Mouse (Mus musculus): Measurements from ENCODE around the gene Gm20388. TPM values are rescaled to one million over a fixed set of nuclear protein-coding genes. Genes with fewer than 3 reads are reported as not detected.

The Gm20388 gene
- total RNA-seq, 1 experiment = 27.0 TPM

- no peak overlapping the region for H3K9ac ChIP-seq (ENCODE audit: insufficient read depth, low read depth, low read length, poor library complexity, severe bottlenecking)
- no peaks in the 10 kb centered on the region for H3K9me3 ChIP-seq (ENCODE audit: control insufficient read depth, insufficient read depth, low read depth, low read length)
- H3K36me3 ChIP-seq (ENCODE audit: control insufficient read depth, insufficient read depth, low read length, poor library complexity, severe bottlenecking) = no peaks in the 10 kb centered on the region
- no peak overlapping the region for H3K27ac ChIP-seq (ENCODE audit: insufficient read depth, low read depth, low read length, poor library complexity, severe bottlenecking)
- no peaks in the 10 kb centered on the region for H3K4me1 ChIP-seq (ENCODE audit: control insufficient read depth in 2 of 2, insufficient read depth in 2 of 2, low read length in 2 of 2, poor library complexity in 1 of 2)
- no peak for DNase-seq (ENCODE audit: low read depth, low spot score)
- no peak for TF ChIP-seq MAFK (IDR thresholded peaks at IDR 0.05; ENCODE audit: insufficient read depth, low read depth, low read length)
- TF ChIP-seq HCFC1 (IDR thresholded peaks at IDR 0.05; ENCODE audit: borderline replicate concordance, insufficient read depth, low read length) = no peak
- TF ChIP-seq ZNF384 (IDR thresholded peaks at IDR 0.05; ENCODE audit: low read depth, low read length) = no peak
- TF ChIP-seq CHD2 (IDR thresholded peaks at IDR 0.05; ENCODE audit: low read depth, low read length) = no peak
- no peak for TF ChIP-seq ZC3H11A (IDR thresholded peaks at IDR 0.05; ENCODE audit: borderline replicate concordance, low read depth, low read length)
- in situ Hi-C loops (cut with MboI; ENCODE audit: low sequenced_read_pairs in 2 of 2, unreplicated experiment in 2 of 2) = no loop called here
- H3K4me3 ChIP-seq (ENCODE audit: insufficient read depth in 1 of 2, low read depth in 1 of 2, low read length in 2 of 2, poor library complexity in 1 of 2, severe bottlenecking in 1 of 2) = no peak overlapping the region
Measured at GRCm38 (mm10) chr8:120066226-120066625, 155.6 kb downstream of the Gm20388 start.

GRCm38 (mm10) chr8:120067936-120068668 lies 157.5 kb downstream of the Gm20388 start:
- Histone ChIP-seq H3K9ac (ENCODE audit: insufficient read depth, low read depth, low read length, poor library complexity, severe bottlenecking) (no peak overlapping the region), H3K4me1 (ENCODE audit: control insufficient read depth in 2 of 2, insufficient read depth in 2 of 2, low read length in 2 of 2, poor library complexity in 1 of 2) (no peaks in the 10 kb centered on the region), H3K4me3 (ENCODE audit: insufficient read depth in 1 of 2, low read depth in 1 of 2, low read length in 2 of 2, poor library complexity in 1 of 2, severe bottlenecking in 1 of 2) (no peak overlapping the region), H3K9me3 (ENCODE audit: control insufficient read depth, insufficient read depth, low read depth, low read length) (no peaks in the 10 kb centered on the region), H3K36me3 (ENCODE audit: control insufficient read depth, insufficient read depth, low read length, poor library complexity, severe bottlenecking) (no peaks in the 10 kb centered on the region), H3K27ac (ENCODE audit: insufficient read depth, low read depth, low read length, poor library complexity, severe bottlenecking) (no peak overlapping the region)
- in situ Hi-C loops (cut with MboI; ENCODE audit: low sequenced_read_pairs in 2 of 2, unreplicated experiment in 2 of 2) = no loop called here
- no peak for DNase-seq (ENCODE audit: low read depth, low spot score)
- TF ChIP-seq ZNF384 (IDR thresholded peaks at IDR 0.05; ENCODE audit: low read depth, low read length) (no peak), MAFK (IDR thresholded peaks at IDR 0.05; ENCODE audit: insufficient read depth, low read depth, low read length) (no peak), HCFC1 (IDR thresholded peaks at IDR 0.05; ENCODE audit: borderline replicate concordance, insufficient read depth, low read length) (no peak), CHD2 (IDR thresholded peaks at IDR 0.05; ENCODE audit: low read depth, low read length) (no peak), ZC3H11A (IDR thresholded peaks at IDR 0.05; ENCODE audit: borderline replicate concordance, low read depth, low read length) (no peak)

- in situ Hi-C loops (cut with MboI; ENCODE audit: low sequenced_read_pairs in 2 of 2, unreplicated experiment in 2 of 2) = loop anchor here in 1 of 2 experiments (10.0 kb wide), 1 partner anchor 107 kb away; no protein-coding TSS in a partner anchor
- Histone ChIP-seq H3K4me1 (ENCODE audit: control insufficient read depth in 2 of 2, insufficient read depth in 2 of 2, low read length in 2 of 2, poor library complexity in 1 of 2) (no peaks in the 10 kb centered on the region), H3K9ac (ENCODE audit: insufficient read depth, low read depth, low read length, poor library complexity, severe bottlenecking) (no peak overlapping the region), H3K9me3 (ENCODE audit: control insufficient read depth, insufficient read depth, low read depth, low read length) (no peaks in the 10 kb centered on the region), H3K27ac (ENCODE audit: insufficient read depth, low read depth, low read length, poor library complexity, severe bottlenecking) (no peak overlapping the region), H3K36me3 (ENCODE audit: control insufficient read depth, insufficient read depth, low read length, poor library complexity, severe bottlenecking) (no peaks in the 10 kb centered on the region), H3K4me3 (ENCODE audit: insufficient read depth in 1 of 2, low read depth in 1 of 2, low read length in 2 of 2, poor library complexity in 1 of 2, severe bottlenecking in 1 of 2) (no peak overlapping the region)
- DNase-seq (ENCODE audit: low read depth, low spot score) = peak; percentile 61
- TF ChIP-seq CHD2 (IDR thresholded peaks at IDR 0.05; ENCODE audit: low read depth, low read length) = no peak
- TF ChIP-seq ZC3H11A (IDR thresholded peaks at IDR 0.05; ENCODE audit: borderline replicate concordance, low read depth, low read length) = peak; percentile 53; the same call in 1 of the 2 replicates
Measured at GRCm38 (mm10) chr8:120071684-120072083, 161.0 kb downstream of the Gm20388 start.

GRCm38 (mm10) chr8:120072259-120072658 lies 161.6 kb downstream of the Gm20388 start:
- Histone ChIP-seq H3K36me3 (ENCODE audit: control insufficient read depth, insufficient read depth, low read length, poor library complexity, severe bottlenecking) (no peaks in the 10 kb centered on the region), H3K4me1 (ENCODE audit: control insufficient read depth in 2 of 2, insufficient read depth in 2 of 2, low read length in 2 of 2, poor library complexity in 1 of 2) (no peaks in the 10 kb centered on the region), H3K4me3 (ENCODE audit: insufficient read depth in 1 of 2, low read depth in 1 of 2, low read length in 2 of 2, poor library complexity in 1 of 2, severe bottlenecking in 1 of 2) (no peak overlapping the region), H3K27ac (ENCODE audit: insufficient read depth, low read depth, low read length, poor library complexity, severe bottlenecking) (no peak overlapping the region), H3K9ac (ENCODE audit: insufficient read depth, low read depth, low read length, poor library complexity, severe bottlenecking) (no peak overlapping the region), H3K9me3 (ENCODE audit: control insufficient read depth, insufficient read depth, low read depth, low read length) (no peaks in the 10 kb centered on the region)
- TF ChIP-seq ZNF384 (IDR thresholded peaks at IDR 0.05; ENCODE audit: low read depth, low read length) (no peak), CHD2 (IDR thresholded peaks at IDR 0.05; ENCODE audit: low read depth, low read length) (no peak), HCFC1 (IDR thresholded peaks at IDR 0.05; ENCODE audit: borderline replicate concordance, insufficient read depth, low read length) (no peak), MAFK (IDR thresholded peaks at IDR 0.05; ENCODE audit: insufficient read depth, low read depth, low read length) (no peak), ZC3H11A (IDR thresholded peaks at IDR 0.05; ENCODE audit: borderline replicate concordance, low read depth, low read length) (no peak)
- DNase-seq (ENCODE audit: low read depth, low spot score) = no peak
- in situ Hi-C loops (cut with MboI; ENCODE audit: low sequenced_read_pairs in 2 of 2, unreplicated experiment in 2 of 2) = loop anchor here in 1 of 2 experiments (10.0 kb wide), 1 partner anchor 107 kb away; no protein-coding TSS in a partner anchor
